Mouse (Mus musculus): ENCODE measurements around the gene Cyp2e1.
"Not testable (repeated sequence)": the region's sequence is repeated elsewhere in the genome, so short reads cannot be mapped to it uniquely, and the experiment has no call there.

Gene Cyp2e1

GRCm38 (mm10) chr7:140763447-140764020, at the start of gene Cyp2e1:
Cyp2e1 (plus strand) TSS chr7:140763739.
- DNase-seq = no peak

- no peak for DNase-seq
Measured at GRCm38 (mm10) chr7:140717155-140718055, 46.1 kb upstream of the Cyp2e1 start.

GRCm38 (mm10) chr7:140721095-140721494, 42.4 kb upstream of the Cyp2e1 start:
- DNase-seq = no peak

- no peak for DNase-seq
Measured at GRCm38 (mm10) chr7:140725558-140725957, 38.0 kb upstream of the Cyp2e1 start.

GRCm38 (mm10) chr7:140733162-140733561, 30.4 kb upstream of the Cyp2e1 start:
- no peak for DNase-seq

- no peak for DNase-seq
Measured at GRCm38 (mm10) chr7:140747402-140747801, 16.1 kb upstream of the Cyp2e1 start.

- no peak for DNase-seq
Measured at GRCm38 (mm10) chr7:140748116-140748826, 15.3 kb upstream of the Cyp2e1 start.

GRCm38 (mm10) chr7:140748827-140749160, 14.7 kb upstream of the Cyp2e1 start:
- no peak for DNase-seq

GRCm38 (mm10) chr7:140754556-140754955, 9.0 kb upstream of the Cyp2e1 start:
- no peak for DNase-seq

GRCm38 (mm10) chr7:140756151-140756854, 7.2 kb upstream of the Cyp2e1 start:
- DNase-seq = no peak

GRCm38 (mm10) chr7:140760647-140761046, 2.9 kb upstream of the Cyp2e1 start:
- no peak for DNase-seq

- not testable (repeated sequence) for DNase-seq
Measured at GRCm38 (mm10) chr7:140765391-140765790, 1.9 kb downstream of the Cyp2e1 start.

- DNase-seq = no peak
Measured at GRCm38 (mm10) chr7:140765888-140766739, 2.6 kb downstream of the Cyp2e1 start.

GRCm38 (mm10) chr7:140780548-140780947, 17.0 kb downstream of the Cyp2e1 start:
- DNase-seq = no peak

- DNase-seq = no peak
Measured at GRCm38 (mm10) chr7:140787406-140788052, 24.0 kb downstream of the Cyp2e1 start, which contains the start of gene Syce1. Syce1 (minus strand) TSS chr7:140787852.

- DNase-seq = no peak
Measured at GRCm38 (mm10) chr7:140788053-140788435, 24.5 kb downstream of the Cyp2e1 start.

GRCm38 (mm10) chr7:140793541-140793940, 30.0 kb downstream of the Cyp2e1 start:
- no peak for DNase-seq

GRCm38 (mm10) chr7:140797619-140798018, 34.1 kb downstream of the Cyp2e1 start:
- no peak for DNase-seq

GRCm38 (mm10) chr7:140798212-140798611, 34.7 kb downstream of the Cyp2e1 start:
- DNase-seq = no peak

GRCm38 (mm10) chr7:140802629-140803028, 39.1 kb downstream of the Cyp2e1 start:
- DNase-seq = no peak

GRCm38 (mm10) chr7:140805704-140806103, 42.2 kb downstream of the Cyp2e1 start:
- DNase-seq = peak; percentile 30 to 49

Data from cerebellum, postnatal 14 days (tissue).